Mouse (Mus musculus) B cell, adult (primary cell): ENCODE measurements around the gene Rdh16f2. TPM values are rescaled to one million over a fixed set of nuclear protein-coding genes. Genes with fewer than 3 reads are reported as not detected.

ENCODE experiments used
- total RNA-seq: library from RNA; stranded (reverse); gene quantifications from 4 replicates; pipeline ENCODE4 v1.2.4, GENCODE M21; 2023; ENCODE audit not compliant: inconsistent age

The Rdh16f2 gene
- not detected in 4 replicates for total RNA-seq

GRCm38 (mm10) chr10:127866232-127866631 lies at the start of gene Rdh16f2:
Gene Rdh16f2 (plus strand): TSS chr10:127866474.

GRCm38 (mm10) chr10:127849628-127850027 lies 16.6 kb upstream of the Rdh16f2 start, which contains the start of gene Rdh19:
Gene Rdh19 (plus strand): TSS chr10:127849928.

GRCm38 (mm10) chr10:127888605-127889004 lies 22.3 kb downstream of the Rdh16f2 start, which contains the start of gene Rdh7:
Gene Rdh7 (minus strand): TSS chr10:127888817.

GRCm38 (mm10) chr10:127898218-127898617 lies 31.9 kb downstream of the Rdh16f2 start, which contains the start of gene Sdr9c7:
Gene Sdr9c7 (plus strand): TSS chr10:127898518.

Other genes starting within 250 kb of the Rdh16f2 start
- 2.2 to 4.3 TPM (median 3.3 TPM) in 4 replicates for gene Lrp1, start 245.3 kb upstream of the Rdh16f2 start, total RNA-seq
- gene Stat6, start 223.5 kb upstream of the Rdh16f2 start, total RNA-seq, result 226 to 243 TPM (median 231 TPM) in 4 replicates
- gene Nemp1, start 199.6 kb upstream of the Rdh16f2 start, total RNA-seq, result 8.6 to 12.6 TPM (median 10.8 TPM) in 4 replicates
- gene Nab2, start 197.9 kb upstream of the Rdh16f2 start, total RNA-seq, result 34.6 to 46.9 TPM (median 38.1 TPM) in 4 replicates
- 0.29 to 0.72 TPM (median 0.60 TPM) in 4 replicates for gene Myo1a, start 161.3 kb upstream of the Rdh16f2 start, total RNA-seq
- gene Tac2, start 142.0 kb upstream of the Rdh16f2 start, total RNA-seq, result not detected in 4 replicates
- 13.5 to 15.8 TPM (median 15.2 TPM) in 4 replicates for gene Zbtb39, start 126.9 kb upstream of the Rdh16f2 start, total RNA-seq
- not detected in 4 replicates for gene Gpr182, start 114.7 kb upstream of the Rdh16f2 start, total RNA-seq
- gene Rdh1, start 106.8 kb upstream of the Rdh16f2 start, total RNA-seq, result 0.12 to 0.19 TPM in 2 of 4 replicates, not detected in the others
- not detected in 4 replicates for gene Rdh16f1, start 106.7 kb upstream of the Rdh16f2 start, total RNA-seq
- gene Rdh9, start 90.1 kb upstream of the Rdh16f2 start, total RNA-seq, result not detected in 4 replicates
- not detected in 4 replicates for gene Rdh16, start 65.3 kb upstream of the Rdh16f2 start, total RNA-seq
- gene Rdh19, start 16.5 kb upstream of the Rdh16f2 start, total RNA-seq, result not detected in 4 replicates
- gene Rdh7, start 22.3 kb downstream of the Rdh16f2 start, total RNA-seq, result not detected in 4 replicates
- not detected in 4 replicates for gene Sdr9c7, start 32.0 kb downstream of the Rdh16f2 start, total RNA-seq
- gene Hsd17b6, start 141.1 kb downstream of the Rdh16f2 start, total RNA-seq, result not detected in 4 replicates
- 14.7 to 17.6 TPM (median 16.0 TPM) in 4 replicates for gene Prim1, start 148.7 kb downstream of the Rdh16f2 start, total RNA-seq
- 579 to 612 TPM (median 595 TPM) in 4 replicates for gene Naca, start 169.1 kb downstream of the Rdh16f2 start, total RNA-seq
- gene Ptges3, start 192.5 kb downstream of the Rdh16f2 start, total RNA-seq, result 125 to 138 TPM (median 132 TPM) in 4 replicates
- 578 to 690 TPM (median 600 TPM) in 4 replicates for gene Atp5b, start 216.8 kb downstream of the Rdh16f2 start, total RNA-seq
- 114 to 132 TPM (median 129 TPM) in 4 replicates for gene Baz2a, start 225.1 kb downstream of the Rdh16f2 start, total RNA-seq